Mouse (Mus musculus) frontal cortex, postnatal 10 days (tissue): Measurements from ENCODE around the gene Vsig10.
"Not testable (repeated sequence)": the region's sequence is repeated elsewhere in the genome, so short reads cannot be mapped to it uniquely, and the experiment has no call there.

Experiments
- DNase-seq, 2 experiments: peaks; one replicate each; pipeline ENCODE4 v3.0.0; 2022; ENCODE audit warnings: low spot score in 2 of 2, mixed read lengths in 1 of 2

Gene Vsig10

DNA sequence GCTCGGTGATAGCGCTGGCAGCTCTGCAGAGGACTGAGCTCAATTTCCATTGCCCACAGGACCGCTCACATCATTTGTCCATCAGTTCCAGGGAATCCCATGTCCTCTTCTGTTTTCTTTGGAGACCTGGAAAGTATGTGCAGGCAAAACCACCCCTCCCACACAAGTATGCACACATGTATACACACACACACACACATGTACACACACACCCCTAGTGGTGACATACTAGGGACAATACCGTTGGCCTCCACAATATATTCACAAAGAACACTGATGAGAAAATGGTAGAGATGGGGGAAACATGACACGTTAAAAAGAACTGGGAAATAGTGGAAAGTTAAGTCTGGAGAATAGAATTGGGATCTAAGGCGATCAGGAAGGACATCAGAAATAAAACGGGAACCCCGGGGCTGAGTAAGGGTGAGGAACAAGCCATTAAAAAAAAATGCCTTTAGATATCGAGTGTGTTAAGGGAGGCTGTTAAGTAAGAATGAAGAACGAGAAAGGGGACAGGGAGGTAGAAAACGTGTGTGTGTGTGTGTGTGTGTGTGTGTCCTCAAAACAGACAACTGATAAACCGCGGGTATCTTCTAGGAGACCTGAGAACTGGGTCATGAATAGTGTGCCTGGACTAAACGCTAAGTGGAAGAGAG, 36.9 kb downstream of the Vsig10 start:
- DNase-seq = no peak

- DNase-seq = peak; percentile 58 to 60
Measured at GRCm38 (mm10) chr5:117356365-117357128, 37.7 kb downstream of the Vsig10 start.

DNA sequence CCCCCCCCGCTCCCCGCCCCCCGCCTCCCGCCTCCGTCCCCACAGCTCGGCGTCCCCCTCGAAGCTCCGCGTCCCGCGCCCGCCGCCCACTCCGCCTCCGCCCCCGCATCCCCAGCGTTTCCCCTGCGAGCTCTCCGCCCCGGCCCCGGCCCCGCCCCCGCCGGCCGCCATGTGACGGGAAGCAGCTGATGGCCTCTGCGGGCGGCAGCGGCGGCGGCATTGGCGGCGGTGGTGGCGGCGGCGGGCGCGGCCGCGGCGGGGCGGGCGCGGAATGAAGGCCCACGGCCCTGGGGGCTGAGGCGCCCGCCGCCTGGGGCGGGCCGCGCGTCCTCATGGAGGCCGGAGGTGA, 38.2 kb downstream of the Vsig10 start, which contains the start of gene Wsb2:
Gene Wsb2 (plus strand): TSS at position 176 of the 349 bp plus-strand sequence.
- DNase-seq = peak; percentile 66 to 83

DNA sequence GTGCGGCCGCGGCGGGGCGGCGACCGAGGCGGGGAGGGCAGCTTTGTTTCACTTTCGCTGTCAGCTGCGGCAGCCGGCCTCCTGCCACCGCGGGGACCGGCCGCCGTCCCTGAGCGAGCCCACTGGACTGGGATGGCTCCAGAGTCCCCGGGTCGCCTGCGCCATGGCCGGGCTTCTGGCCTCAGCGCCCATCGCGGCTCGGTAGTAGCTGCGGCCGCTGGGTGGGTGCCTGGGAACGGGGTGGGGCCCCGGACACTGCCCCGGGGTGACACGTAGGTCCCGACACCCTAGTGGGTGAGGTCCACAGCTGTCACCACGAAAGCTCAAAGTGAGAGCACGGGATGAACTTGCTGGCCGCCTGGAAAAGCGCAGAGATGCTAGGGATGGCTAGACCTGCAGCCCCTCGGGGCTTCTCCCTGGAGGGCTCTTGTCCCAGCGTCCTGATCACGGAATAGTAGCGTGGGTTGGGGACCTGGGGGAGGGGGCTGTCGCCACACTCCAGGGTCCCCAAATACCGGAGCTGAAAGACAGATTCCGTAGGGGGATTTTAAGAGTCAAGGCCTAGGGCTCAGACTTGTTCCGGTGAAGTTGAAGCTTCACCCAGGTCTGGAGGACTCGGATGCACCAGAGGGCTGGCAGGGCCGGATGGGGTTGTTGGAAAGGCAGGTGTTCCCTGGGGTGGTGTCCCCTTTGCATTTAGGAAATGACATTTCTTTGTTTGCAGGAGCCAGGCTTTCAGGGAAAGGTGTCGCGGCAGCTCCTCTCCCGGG, 38.8 kb downstream of the Vsig10 start:
- peak in 1 of 2 experiments; percentile 55 for DNase-seq

DNA sequence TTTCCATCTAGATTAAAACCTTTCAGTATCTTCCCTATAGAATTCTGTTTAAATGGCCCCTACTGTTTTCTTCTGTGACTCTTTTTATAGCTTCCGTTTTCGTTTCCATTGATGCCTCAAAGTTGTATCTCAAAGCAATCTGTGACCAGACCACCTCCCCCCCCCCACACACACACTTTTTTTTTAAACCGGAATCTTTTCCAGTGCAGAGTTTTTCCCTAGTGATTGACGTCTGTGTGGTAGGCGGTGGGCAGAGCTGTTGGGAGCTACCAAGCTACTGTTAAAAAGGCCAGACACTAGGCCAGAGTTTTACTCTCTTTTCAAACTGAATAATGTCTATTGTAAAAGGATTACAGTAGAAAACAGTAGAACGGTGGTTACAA, 39.4 kb downstream of the Vsig10 start:
- no peak for DNase-seq

DNA sequence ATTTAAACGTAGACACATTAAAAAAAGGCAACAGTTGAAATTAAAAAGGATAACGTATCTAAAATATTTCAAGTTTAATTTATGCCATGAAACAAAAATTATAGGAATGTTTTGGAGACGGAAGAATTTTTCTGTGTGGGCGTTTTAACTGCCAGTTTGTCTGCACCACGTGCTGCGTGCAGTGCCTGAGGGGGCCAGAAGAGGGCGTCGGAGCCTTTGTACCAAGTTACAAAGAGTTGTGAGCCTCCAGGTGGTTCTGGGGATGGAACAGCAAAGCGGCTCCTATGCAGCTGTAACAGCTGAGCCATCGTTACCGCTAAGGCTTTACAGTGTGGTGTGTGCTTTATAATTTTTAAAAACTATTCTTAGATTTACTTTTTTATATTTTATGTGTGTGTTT, 39.8 kb downstream of the Vsig10 start:
- DNase-seq = peak; percentile 76

DNA sequence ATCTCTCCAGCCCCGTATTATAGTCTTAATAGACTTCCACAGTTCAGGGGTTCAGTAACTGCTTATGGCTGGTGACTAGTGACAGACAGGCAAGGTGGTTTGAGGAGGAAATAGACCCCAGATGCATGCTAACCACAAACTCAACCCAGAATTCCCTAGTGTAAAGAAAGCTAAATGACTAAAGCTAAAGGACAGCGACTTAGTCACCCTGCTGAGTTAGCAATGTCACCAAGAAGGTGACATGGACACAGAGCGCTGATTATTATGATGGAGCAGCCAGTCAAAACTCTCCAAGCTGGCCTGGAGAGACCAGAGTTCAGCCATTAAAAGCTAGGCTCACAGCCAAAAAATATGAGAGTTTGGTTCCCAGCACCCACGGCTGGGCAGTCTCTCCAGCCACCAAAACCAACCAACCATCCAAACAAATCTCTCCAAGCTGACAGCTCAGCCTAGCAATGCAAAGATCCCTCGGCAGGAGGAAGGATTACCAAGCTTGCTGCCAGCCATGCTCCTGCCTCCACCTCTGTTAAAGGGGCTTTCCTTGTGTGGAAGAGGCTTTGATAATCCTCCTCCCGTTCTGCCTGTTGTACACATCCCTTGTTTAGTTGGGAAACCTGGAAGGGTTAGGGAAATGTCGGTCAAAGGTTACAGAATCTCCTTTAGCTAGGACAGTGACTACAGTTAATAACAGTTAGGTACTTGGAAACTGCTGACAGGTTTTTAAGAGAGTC, 40.8 kb downstream of the Vsig10 start:
- no peak for DNase-seq

DNA sequence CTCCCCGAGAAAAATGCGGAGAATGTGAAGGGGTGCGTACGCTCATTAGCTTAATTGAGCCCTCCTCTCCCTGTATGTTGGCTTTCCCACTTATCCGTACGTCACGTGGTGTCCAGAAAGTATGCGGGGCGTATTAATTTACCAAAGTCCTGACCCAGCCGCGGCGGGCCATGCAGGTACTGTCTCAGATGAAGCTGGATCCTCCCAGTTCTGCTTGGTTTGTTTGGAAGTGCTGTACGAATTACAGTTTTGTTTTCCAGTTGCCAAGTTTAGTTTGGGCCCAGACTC, 41.3 kb downstream of the Vsig10 start:
- DNase-seq = no peak

DNA sequence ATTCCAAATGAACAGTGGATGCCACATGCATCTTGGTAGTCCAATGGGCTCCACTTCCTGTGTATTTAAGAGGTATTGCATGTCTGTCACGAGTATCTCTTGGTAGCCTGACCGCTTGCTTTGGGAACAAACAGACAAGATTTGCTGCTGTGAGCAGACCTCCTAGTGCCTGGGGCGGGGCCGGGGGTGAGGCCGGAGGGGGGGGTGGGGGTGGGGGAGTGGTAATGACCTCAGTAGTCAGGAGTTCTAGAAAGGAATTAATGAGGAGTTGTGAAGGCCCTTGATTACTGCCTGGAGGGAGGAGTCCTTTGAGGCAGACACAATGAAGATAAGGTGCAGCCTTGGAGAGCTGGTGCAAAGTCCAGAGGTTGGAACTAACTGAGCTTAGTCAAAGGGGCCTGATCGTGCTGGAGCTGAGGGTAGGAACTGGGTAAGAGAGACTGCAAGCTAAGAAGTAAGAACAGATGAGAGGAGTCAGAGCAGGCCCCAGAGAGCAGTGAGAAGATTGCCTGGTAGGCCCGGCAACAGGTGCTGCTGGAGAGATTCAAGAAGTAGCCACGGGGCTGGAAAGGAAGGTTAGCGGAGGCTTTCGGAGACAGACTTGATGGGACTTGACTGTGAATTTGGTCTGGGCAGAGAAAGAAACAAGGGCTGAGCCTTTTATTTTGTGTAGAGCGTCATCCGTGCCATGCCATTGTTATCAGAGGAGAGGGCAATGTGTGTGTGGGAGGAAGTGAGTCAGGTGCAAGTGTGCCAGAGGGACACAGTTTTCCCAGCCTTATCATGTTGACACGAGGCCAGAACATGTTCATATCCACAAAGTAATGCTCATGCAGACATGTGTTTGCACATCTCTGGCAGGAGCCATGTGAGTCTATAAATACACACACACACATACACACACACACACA, 42.0 kb downstream of the Vsig10 start:
- no peak for DNase-seq

- no peak for DNase-seq
Measured at GRCm38 (mm10) chr5:117361590-117361989, 42.7 kb downstream of the Vsig10 start.

GRCm38 (mm10) chr5:117363066-117363782, 44.3 kb downstream of the Vsig10 start:
- DNase-seq = no peak

DNA sequence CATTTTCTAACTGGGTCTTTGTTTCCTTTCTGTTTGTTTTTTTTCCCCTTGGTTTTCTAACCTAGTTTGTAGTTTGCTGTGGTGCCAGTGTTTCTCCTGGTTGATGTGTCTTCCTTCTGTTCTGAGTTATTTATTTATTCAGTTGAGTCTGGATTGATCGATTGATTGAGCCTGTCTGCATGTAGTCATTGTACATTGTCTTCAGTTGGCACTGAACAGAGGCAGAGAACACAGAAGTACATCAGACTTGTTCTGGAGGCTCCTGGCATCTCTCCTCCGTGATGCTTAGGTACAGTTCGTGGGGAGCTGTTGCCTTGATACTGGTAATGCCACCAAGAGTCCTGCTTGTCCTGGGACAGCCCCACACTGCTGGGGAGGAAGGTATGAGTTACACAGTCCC, 45.9 kb downstream of the Vsig10 start:
- DNase-seq = no peak

- DNase-seq = no peak
Measured at GRCm38 (mm10) chr5:117365904-117366561, 47.1 kb downstream of the Vsig10 start.

DNA sequence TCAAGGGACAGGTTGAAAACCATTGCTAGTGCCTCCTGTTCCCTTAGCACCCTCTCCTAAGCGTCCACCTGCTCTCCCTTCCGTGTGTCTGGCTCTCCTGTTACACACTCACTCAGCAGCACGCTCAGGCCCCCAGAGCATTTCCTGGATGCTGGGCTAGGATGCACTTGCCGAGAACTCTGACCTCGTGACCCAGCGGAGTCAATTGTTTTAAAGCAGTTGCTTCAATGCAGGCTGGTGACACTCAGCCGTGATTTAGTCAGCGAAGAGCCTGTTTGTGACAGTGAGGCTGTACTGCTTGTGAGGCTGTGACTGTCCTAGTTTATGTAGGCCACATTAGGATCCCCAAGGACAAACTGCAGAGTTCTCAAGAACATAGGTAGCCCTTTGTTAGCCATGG, 48.3 kb downstream of the Vsig10 start:
- DNase-seq = no peak

DNA sequence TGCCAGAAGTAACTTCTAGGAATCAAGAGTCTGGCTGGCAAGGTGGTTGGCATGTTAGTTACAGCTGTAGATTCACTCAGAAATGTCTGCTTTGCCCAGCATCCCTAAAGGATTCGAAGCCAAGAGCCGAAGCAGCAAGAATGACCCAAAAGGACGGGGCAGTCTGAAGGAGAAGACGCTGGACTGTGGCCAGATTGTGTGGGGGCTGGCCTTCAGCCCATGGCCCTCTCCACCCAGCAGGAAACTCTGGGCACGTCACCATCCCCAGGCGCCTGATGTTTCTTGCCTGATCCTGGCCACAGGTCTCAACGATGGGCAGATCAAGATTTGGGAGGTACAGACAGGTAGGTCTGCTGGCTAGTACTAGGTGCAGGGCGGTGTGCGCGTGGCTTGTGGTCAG, 51.7 kb downstream of the Vsig10 start:
- DNase-seq = no peak

GRCm38 (mm10) chr5:117373418-117373817, 54.5 kb downstream of the Vsig10 start:
- no peak for DNase-seq

- no peak for DNase-seq
Measured at GRCm38 (mm10) chr5:117374372-117375049, 55.6 kb downstream of the Vsig10 start.

DNA sequence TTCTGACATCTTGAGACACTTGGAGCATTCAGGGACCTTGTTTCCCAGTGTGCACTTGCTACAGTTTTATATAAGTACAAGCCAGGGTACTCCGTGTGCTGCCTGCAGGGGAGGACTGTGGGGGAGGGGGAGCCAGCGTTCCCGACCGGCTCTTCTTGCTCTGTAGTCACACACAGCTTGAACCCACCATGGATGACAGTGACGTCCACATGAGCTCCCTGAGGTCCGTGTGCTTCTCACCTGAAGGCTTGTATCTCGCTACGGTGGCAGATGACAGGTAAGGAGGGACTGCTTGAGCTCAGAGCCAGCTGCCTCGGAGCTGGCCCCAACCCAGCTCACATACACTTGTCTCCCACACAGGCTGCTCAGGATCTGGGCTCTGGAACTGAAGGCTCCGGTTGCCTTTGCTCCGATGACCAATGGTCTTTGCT, 57.5 kb downstream of the Vsig10 start:
- DNase-seq = no peak

- not testable (repeated sequence) for DNase-seq
Measured at GRCm38 (mm10) chr5:117377731-117378130, 58.8 kb downstream of the Vsig10 start.
